Mouse (Mus musculus) activated CD4-positive, CD25-positive, alpha-beta regulatory T cell (primary cell): Measurements from ENCODE around the gene Ivl. TPM values are rescaled to one million over a fixed set of nuclear protein-coding genes. Genes with fewer than 3 reads are reported as not detected.

Experiments used
- polyA plus RNA-seq, 2 experiments: library from polyadenylated mRNA; unstranded; fragments of 100-300 nt; shearing (Covaris generic); gene quantifications; one replicate each; pipeline ENCODE4 v1.2.1; 2017

The Ivl gene
- not detected for polyA plus RNA-seq

GRCm38 (mm10) chr3:92573449-92574041 is at the start of gene Ivl:
Gene Ivl (minus strand): TSS chr3:92573735.

GRCm38 (mm10) chr3:92621560-92621959 is 48.0 kb upstream of the Ivl start, which contains the start of gene Lce6a:
Gene Lce6a (minus strand): TSS chr3:92621660.

DNA sequence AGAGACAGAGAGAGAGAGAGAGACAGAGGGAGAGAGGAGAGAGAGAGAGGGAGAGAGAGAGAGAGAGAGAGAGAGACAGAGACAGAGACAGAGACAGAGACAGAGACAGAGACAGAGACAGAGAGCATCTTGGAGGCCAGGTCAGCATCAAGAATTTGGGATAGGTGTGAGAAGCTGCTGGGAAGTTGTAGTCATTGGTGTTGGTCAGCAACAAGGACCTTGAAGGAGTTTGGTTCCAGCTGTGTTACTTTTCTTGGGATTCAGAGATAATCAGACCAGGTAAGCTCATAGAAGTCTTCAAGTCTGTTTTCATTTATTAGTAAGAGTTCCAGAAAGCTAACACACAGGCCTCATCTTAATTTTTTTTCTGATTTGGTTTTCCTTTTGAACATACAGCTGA is 33.9 kb upstream of the Ivl start, which contains the start of gene 2210017I01Rik:
Gene 2210017I01Rik (minus strand): TSS at position 101 of the 400 bp plus-strand sequence.

DNA sequence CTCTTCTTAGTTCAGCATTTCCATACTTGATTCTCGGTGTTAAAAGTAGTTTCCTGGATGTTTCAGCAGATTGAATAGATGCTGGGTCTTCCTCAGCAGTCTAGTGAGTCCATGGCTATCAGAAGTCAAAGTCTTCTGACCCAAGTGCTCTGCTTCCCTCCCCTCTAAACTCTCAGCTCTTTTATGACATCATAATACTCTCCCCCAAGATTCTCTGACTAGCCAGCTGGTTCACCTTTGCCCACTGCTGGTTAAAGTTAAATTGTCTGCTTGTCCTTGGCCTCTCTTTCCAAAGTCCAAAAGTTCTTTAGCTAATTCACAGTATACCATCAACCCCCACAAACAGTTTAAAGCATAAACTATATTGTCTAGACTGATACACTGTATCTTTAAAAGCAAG is 15.3 kb upstream of the Ivl start, which contains the start of gene Smcp:
Gene Smcp (minus strand): TSS at position 140 of the 400 bp plus-strand sequence.

DNA sequence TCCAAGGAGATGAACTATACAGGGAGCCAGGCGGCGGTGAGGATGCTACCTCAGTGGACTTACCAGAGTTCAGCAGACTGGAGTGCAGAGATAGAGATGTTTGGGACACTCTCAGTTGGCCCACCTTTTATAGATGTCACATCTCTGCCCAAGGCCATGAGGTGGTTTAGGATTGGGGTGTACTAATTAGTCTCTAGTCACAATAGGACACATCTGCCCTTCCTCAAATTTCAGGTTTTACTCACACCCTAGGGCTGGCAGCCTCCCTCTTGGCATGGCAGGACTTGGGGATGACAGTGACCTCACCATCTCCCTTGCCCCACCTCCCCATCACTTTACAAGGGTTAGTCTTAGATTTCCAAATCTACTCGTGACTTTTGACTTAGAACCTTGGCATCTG is 39.1 kb downstream of the Ivl start, which contains the start of gene 2310046K23Rik:
Gene 2310046K23Rik (minus strand): TSS at position 101 of the 400 bp plus-strand sequence.

Other genes with a start within 250 kb of the Ivl start
- gene Sprr2d, start 234.6 kb downstream of the Ivl start, polyA plus RNA-seq, result not detected
- under 1 TPM in 1 of 2 experiments, not detected in 1; 0.35 TPM for gene Sprr2e, start 221.6 kb downstream of the Ivl start, polyA plus RNA-seq
- not detected for gene Sprr2f, start 208.5 kb downstream of the Ivl start, polyA plus RNA-seq
- gene Sprr2h, start 188.1 kb downstream of the Ivl start, polyA plus RNA-seq, result not detected
- gene Sprr2i, start 165.7 kb downstream of the Ivl start, polyA plus RNA-seq, result not detected
- gene Sprr2j-ps, start 155.7 kb downstream of the Ivl start, polyA plus RNA-seq, result not detected
- 10 to 100 TPM; 17.1 to 28.3 TPM for gene Gm9774, start 144.3 kb downstream of the Ivl start, polyA plus RNA-seq
- gene Sprr2k, start 141.2 kb downstream of the Ivl start, polyA plus RNA-seq, result not detected
- not detected for gene Sprr1b, start 134.9 kb downstream of the Ivl start, polyA plus RNA-seq
- under 1 TPM in 1 of 2 experiments, not detected in 1; 0.52 TPM for gene Sprr3, start 115.0 kb downstream of the Ivl start, polyA plus RNA-seq
- not detected for gene Sprr1a, start 87.8 kb downstream of the Ivl start, polyA plus RNA-seq
- gene Sprr4, start 73.2 kb downstream of the Ivl start, polyA plus RNA-seq, result not detected
- gene 2310046K23Rik, start 39.2 kb downstream of the Ivl start, polyA plus RNA-seq, result not detected
- not detected for gene Smcp, start 15.3 kb upstream of the Ivl start, polyA plus RNA-seq
- gene 2210017I01Rik, start 33.8 kb upstream of the Ivl start, polyA plus RNA-seq, result not detected
- gene Lce6a, start 47.9 kb upstream of the Ivl start, polyA plus RNA-seq, result not detected
- gene Lce1a1, start 74.6 kb upstream of the Ivl start, polyA plus RNA-seq, result not detected
- gene Lce1b, start 83.2 kb upstream of the Ivl start, polyA plus RNA-seq, result not detected
- not detected for gene Lce1a2, start 96.6 kb upstream of the Ivl start, polyA plus RNA-seq
- gene Lce1c, start 105.5 kb upstream of the Ivl start, polyA plus RNA-seq, result not detected
- not detected for gene Lce1d, start 113.5 kb upstream of the Ivl start, polyA plus RNA-seq
- gene Lce1e, start 135.3 kb upstream of the Ivl start, polyA plus RNA-seq, result not detected
- gene Lce1f, start 146.6 kb upstream of the Ivl start, polyA plus RNA-seq, result not detected
- gene Gm38119, start 165.4 kb upstream of the Ivl start, polyA plus RNA-seq, result not detected
- gene Lce1g, start 178.6 kb upstream of the Ivl start, polyA plus RNA-seq, result not detected
- gene Lce1h, start 191.3 kb upstream of the Ivl start, polyA plus RNA-seq, result not detected
- not detected for gene Lce1i, start 205.2 kb upstream of the Ivl start, polyA plus RNA-seq
- gene Lce1j, start 216.8 kb upstream of the Ivl start, polyA plus RNA-seq, result not detected
- not detected for gene Lce1k, start 234.2 kb upstream of the Ivl start, polyA plus RNA-seq